Mouse (Mus musculus) liver, embryonic 15.5 days (tissue): Measurements from ENCODE around the gene Gm17067. TPM values are rescaled to one million over a fixed set of nuclear protein-coding genes. Genes with fewer than 3 reads are reported as not detected.
"Not testable (repeated sequence)": the region's sequence is repeated elsewhere in the genome, so short reads cannot be mapped to it uniquely, and the experiment has no call there.

Source experiments
- ATAC-seq: fragments of 200-750 bp; cut with Nextera tagmentation; 2 replicates; pipeline ENCODE4 v1.8.0; 2017; ENCODE audit warnings: moderate number of reproducible peaks, mild to moderate bottlenecking, moderate library complexity; ENCODE audit not compliant: insufficient read depth
- H3K27ac ChIP-seq: fragments of 300-500 bp; sonication (generic); replicated peaks from 2 replicates; pipeline ENCODE4 v1.5.1; 2015; ENCODE audit warnings: mild to moderate bottlenecking, inconsistent platforms
- H3K27me3 ChIP-seq: fragments of 300-500 bp; sonication (generic); 2 replicates; pipeline ENCODE4 v1.6.1; 2015; ENCODE audit warnings: mild to moderate bottlenecking, inconsistent platforms
- H3K36me3 ChIP-seq: fragments of 300-500 bp; sonication (generic); replicated peaks from 2 replicates; pipeline ENCODE4 v1.6.1; 2015; ENCODE audit warnings: moderate library complexity, mild to moderate bottlenecking, inconsistent platforms
- H3K4me1 ChIP-seq: fragments of 300-500 bp; sonication (generic); replicated peaks from 2 replicates; pipeline ENCODE4 v1.6.1; 2015; ENCODE audit warnings: inconsistent platforms
- H3K4me2 ChIP-seq: fragments of 300-500 bp; sonication (generic); 2 replicates; pipeline ENCODE4 v1.6.1; 2015; ENCODE audit warnings: moderate library complexity, mild to moderate bottlenecking, inconsistent platforms
- H3K4me3 ChIP-seq: fragments of 300-500 bp; sonication (generic); replicated peaks from 2 replicates; pipeline ENCODE4 v1.5.1; 2015; ENCODE audit warnings: mild to moderate bottlenecking, inconsistent platforms
- H3K9ac ChIP-seq: fragments of 300-500 bp; sonication (generic); 2 replicates; pipeline ENCODE4 v1.6.1; 2015; ENCODE audit warnings: moderate library complexity, mild to moderate bottlenecking, inconsistent platforms
- H3K9me3 ChIP-seq: fragments of 300-500 bp; sonication (generic); replicated peaks from 2 replicates; pipeline ENCODE4 v1.6.1; 2016; ENCODE audit warnings: inconsistent platforms
- WGBS: fragments of 180-500 bp; shearing (Covaris S2); methylation state at CpG from one replicate; pipeline ENCODE4 v1.1.7; 2015; ENCODE audit warnings: mixed read lengths; ENCODE audit not compliant: insufficient replicate concordance; 5-methylcytosine and 5-hydroxymethylcytosine counted together
- polyA plus RNA-seq: library from polyadenylated mRNA; unstranded; fragments of >200 nt; fragmentation: Nextera tagmentation; extraction: Ambion mirVana; gene quantifications from 2 replicates; pipeline ENCODE4 v1.2.1, GENCODE M21; 2015

The Gm17067 gene
- not detected in 2 replicates for polyA plus RNA-seq

DNA sequence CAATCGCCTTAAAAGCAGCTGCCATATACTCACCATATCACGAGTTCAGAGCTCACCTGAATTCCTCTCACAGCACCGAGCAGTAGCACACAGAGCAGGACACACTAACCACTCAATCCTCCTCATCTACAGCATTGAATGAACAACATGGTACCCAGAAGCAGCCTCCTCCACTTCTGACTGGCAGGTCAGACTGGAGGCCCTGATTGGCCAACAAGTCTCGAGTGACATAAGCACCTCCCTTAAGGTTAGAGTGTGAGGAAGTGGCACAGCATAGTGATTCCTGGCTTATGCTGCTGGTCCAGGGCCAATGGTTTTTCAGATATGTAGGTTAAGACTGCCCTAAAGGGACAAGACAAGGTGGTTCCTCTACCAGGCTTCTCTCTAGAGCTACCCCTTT is at the start of gene Gm17067:
Gm17067 (minus strand) TSS at position 101 of the 400 bp plus-strand sequence.
- H3K4me2 ChIP-seq, H3K9ac ChIP-seq, H3K4me3 ChIP-seq, H3K9me3 ChIP-seq, H3K36me3 ChIP-seq, H3K27ac ChIP-seq, H3K27me3 ChIP-seq, H3K4me1 ChIP-seq, ATAC-seq: not testable (repeated sequence)
- WGBS, result 68% methylated on average over 4 of the region's 4 CpGs

DNA sequence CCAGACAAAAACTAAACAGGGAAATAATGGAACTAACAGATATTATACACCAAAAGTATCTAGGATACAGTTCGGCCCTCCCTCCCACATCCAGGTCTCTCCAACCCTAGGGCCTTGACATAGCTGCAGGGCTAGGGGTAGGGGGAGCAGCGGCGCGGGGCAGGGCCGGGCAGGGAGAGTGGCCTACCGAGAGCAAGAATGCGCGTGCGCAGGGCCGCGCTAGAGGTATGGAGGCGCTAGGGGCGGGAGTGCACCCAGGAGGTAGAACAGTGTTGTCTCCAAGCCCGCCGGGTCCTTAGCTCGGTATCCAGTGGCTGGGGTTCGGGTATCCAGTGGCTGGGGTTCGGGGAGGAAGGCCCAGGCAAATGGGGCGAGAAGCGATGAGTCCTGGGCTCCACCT is 23.0 kb upstream of the Gm17067 start:
- Histone ChIP-seq H3K27me3 (no peaks in the 10 kb centered on the region), H3K9ac (no peak overlapping the region), H3K36me3 (no peaks in the 10 kb centered on the region), H3K4me2 (no peak overlapping the region), H3K4me3 (no peak overlapping the region), H3K9me3 (no peaks in the 10 kb centered on the region), H3K4me1 (no peaks in the 10 kb centered on the region), H3K27ac (no peak overlapping the region)
- WGBS, result 34% methylated on average over 20 of the region's 20 CpGs
- ATAC-seq, result no peak

DNA sequence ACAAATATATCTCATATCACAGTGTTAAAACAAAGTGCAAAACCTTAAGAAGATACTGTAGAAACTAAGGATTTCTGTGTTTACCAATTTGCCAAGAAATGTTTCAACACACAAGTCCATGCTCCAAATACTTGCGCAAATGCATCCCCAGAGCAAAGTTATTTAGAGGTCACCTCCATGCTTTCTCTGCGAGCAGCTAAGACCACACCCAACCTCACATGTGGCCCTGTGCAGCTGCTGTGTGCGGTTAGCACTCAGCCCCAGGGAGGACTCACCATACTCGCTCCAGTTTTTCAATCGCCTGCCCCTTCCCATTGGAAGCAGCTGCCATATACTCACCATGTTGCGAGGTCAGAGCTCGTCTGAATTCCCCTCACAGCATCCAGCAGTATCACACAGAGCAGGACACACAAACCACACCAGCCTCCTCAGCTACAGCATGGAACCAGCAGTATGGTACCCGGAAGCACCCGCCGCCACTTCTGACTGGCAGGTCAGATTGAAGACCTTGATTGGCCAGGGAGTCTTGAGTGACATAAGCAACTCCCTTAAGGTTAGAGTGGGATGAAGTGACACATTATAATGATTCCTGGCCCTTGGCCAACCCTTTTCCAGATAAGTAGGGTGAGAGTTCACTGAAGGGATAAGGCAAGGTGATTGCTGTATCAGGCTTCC is 11.9 kb upstream of the Gm17067 start:
- H3K27ac ChIP-seq, result no peak overlapping the region
- H3K4me3 ChIP-seq, result no peak overlapping the region
- no peaks in the 10 kb centered on the region for H3K4me1 ChIP-seq
- H3K27me3 ChIP-seq, result no peaks in the 10 kb centered on the region
- no peak overlapping the region for H3K4me2 ChIP-seq
- WGBS, result 74% methylated on average over 10 of the region's 10 CpGs
- ATAC-seq, result no peak
- no peak overlapping the region for H3K9ac ChIP-seq
- H3K36me3 ChIP-seq, result no peaks in the 10 kb centered on the region
- no peaks in the 10 kb centered on the region for H3K9me3 ChIP-seq

- 1% methylated on average over 4 of the region's 4 CpGs for WGBS
- ATAC-seq, H3K4me1 ChIP-seq, H3K36me3 ChIP-seq, H3K27me3 ChIP-seq, H3K9me3 ChIP-seq, H3K27ac ChIP-seq: not testable (repeated sequence)
- peak overlapping the region; percentile 66 for H3K4me2 ChIP-seq
- peak overlapping the region; percentile 64 for H3K4me3 ChIP-seq
- H3K9ac ChIP-seq, result peak overlapping the region; percentile 46; the same call in 1 of the 2 replicates
Measured at GRCm38 (mm10) chr7:42693251-42693650, 33.6 kb downstream of the Gm17067 start.

- Histone ChIP-seq H3K27ac (peak within 1 kb of the TSS; percentile 59), H3K4me3 (peak within 1 kb of the TSS; percentile 64), H3K4me2 (peak within 1 kb of the TSS; percentile 66), H3K9ac (peak within 1 kb of the TSS; percentile 46)
- not testable (repeated sequence) for H3K9me3 ChIP-seq, H3K36me3 ChIP-seq, H3K4me1 ChIP-seq, H3K27me3 ChIP-seq
- peak; percentile 98 for ATAC-seq
- under 1% methylated on average over 23 of the region's 23 CpGs for whole genome bisulfite sequencing
Measured at GRCm38 (mm10) chr7:42692362-42693158, 34.3 kb downstream of the Gm17067 start, which contains the start of gene Zfp975. Zfp975 (minus strand) TSS chr7:42692742.

- not testable (repeated sequence) for H3K27me3 ChIP-seq, ATAC-seq, H3K36me3 ChIP-seq
Measured at GRCm38 (mm10) chr7:42680081-42680480, 46.7 kb downstream of the Gm17067 start.

DNA sequence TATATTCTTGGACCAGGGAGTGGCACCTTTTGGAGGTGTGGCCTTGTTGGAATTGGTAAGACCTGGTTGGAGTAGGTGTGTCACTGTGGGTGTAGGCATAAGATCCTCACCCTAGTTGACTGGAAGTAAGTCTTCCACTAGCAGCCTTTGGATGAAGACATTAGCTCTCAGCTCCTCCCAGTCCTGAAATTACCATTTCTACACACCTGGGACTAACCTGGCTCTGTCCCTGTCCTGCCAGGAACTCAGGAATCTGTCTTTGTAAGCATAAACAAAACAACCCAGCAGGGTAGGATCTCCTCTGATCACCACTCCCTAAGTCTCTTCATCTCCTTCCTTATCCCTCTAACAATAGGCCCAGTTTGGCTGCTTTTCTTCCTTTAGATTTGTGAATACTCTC is 47.2 kb downstream of the Gm17067 start:
- not testable (repeated sequence) for H3K27ac ChIP-seq, ATAC-seq, H3K9me3 ChIP-seq, H3K27me3 ChIP-seq, H3K4me2 ChIP-seq, H3K9ac ChIP-seq, H3K4me1 ChIP-seq, H3K36me3 ChIP-seq, H3K4me3 ChIP-seq

More at GRCm38 (mm10) chr7:42680081-42680480, 46.7 kb downstream of the Gm17067 start:
- not testable (repeated sequence) for H3K9ac ChIP-seq, H3K4me3 ChIP-seq, H3K4me2 ChIP-seq, H3K27ac ChIP-seq, H3K4me1 ChIP-seq, H3K9me3 ChIP-seq
- WGBS, result 73% methylated on average over 6 of the region's 6 CpGs

DNA sequence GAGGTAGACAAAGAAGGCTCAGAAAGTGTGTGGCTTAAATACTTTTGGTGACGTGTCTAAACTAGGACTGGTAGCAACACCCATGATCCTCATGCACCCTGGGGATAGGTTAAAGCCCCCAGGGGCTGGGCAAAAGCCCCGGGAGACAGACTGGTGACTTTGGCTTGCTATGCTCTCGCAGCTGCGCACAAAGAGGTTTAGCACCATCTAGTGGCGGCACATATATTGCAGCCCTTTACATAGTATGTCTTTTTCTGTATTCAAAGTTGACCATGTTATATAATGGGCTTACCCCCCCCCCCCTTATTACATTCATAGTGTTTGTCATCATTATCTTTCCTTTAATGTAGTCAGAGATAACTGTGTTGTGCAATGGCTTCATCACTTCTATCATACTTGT is 66.7 kb downstream of the Gm17067 start:
- not testable (repeated sequence) for H3K36me3 ChIP-seq, H3K9ac ChIP-seq, ATAC-seq, H3K27me3 ChIP-seq, H3K4me3 ChIP-seq, H3K27ac ChIP-seq, H3K9me3 ChIP-seq, H3K4me1 ChIP-seq, H3K4me2 ChIP-seq
- 61% methylated on average over 5 of the region's 5 CpGs for WGBS

Other genes starting within 250 kb of the Gm17067 start
- gene Zfp141, start 221.3 kb downstream of the Gm17067 start, polyA plus RNA-seq, result 3.1 and 3.4 TPM in 2 replicates
- not detected in 2 replicates for gene Gm21028, start 148.4 kb downstream of the Gm17067 start, polyA plus RNA-seq
- gene Zfp977, start 134.5 kb downstream of the Gm17067 start, polyA plus RNA-seq, result 0.13 and 0.20 TPM in 2 replicates
- 0.59 and 0.62 TPM in 2 replicates for gene Zfp976, start 84.4 kb downstream of the Gm17067 start, polyA plus RNA-seq
- 1.8 and 1.9 TPM in 2 replicates for gene Zfp975, start 34.3 kb downstream of the Gm17067 start, polyA plus RNA-seq
- gene Vmn2r62, start 66.5 kb upstream of the Gm17067 start, polyA plus RNA-seq, result not detected in 2 replicates
- not detected in 2 replicates for gene Gm2381, start 140.2 kb upstream of the Gm17067 start, polyA plus RNA-seq
- gene Vmn2r63, start 206.8 kb upstream of the Gm17067 start, polyA plus RNA-seq, result not detected in 2 replicates